Mouse (Mus musculus): ENCODE measurements around the gene Colca2. TPM values are rescaled to one million over a fixed set of nuclear protein-coding genes. Genes with fewer than 3 reads are reported as not detected.

Colca2 gene
- polyA plus RNA-seq, 1 experiment from 2014 or later, result 4.9 TPM

- no peaks in the 10 kb centered on the region for H3K36me3 ChIP-seq
- no peak overlapping the region for H3K27ac ChIP-seq (ENCODE audit: poor library complexity, severe bottlenecking)
- WGBS, result 81% methylated on average over 3 of the region's 3 CpGs
- H3K9me3 ChIP-seq (replicated peaks), result no peaks in the 10 kb centered on the region
- no peaks in the 10 kb centered on the region for H3K27me3 ChIP-seq (replicated peaks)
- no peak overlapping the region for H3K9ac ChIP-seq
- no peak overlapping the region for H3K4me2 ChIP-seq
- H3K4me1 ChIP-seq (replicated peaks), result 0 out of 2 replicates have a peak, but pooled peaks cover 3% of the 10 kb centered on the region
- H3K4me3 ChIP-seq, result no peak overlapping the region
- no peak for ATAC-seq (ENCODE audit: insufficient number of reproducible peaks, low FRiP score)
Measured at GRCm38 (mm10) chr9:51306351-51306750, 28.0 kb upstream of the Colca2 start.

DNA sequence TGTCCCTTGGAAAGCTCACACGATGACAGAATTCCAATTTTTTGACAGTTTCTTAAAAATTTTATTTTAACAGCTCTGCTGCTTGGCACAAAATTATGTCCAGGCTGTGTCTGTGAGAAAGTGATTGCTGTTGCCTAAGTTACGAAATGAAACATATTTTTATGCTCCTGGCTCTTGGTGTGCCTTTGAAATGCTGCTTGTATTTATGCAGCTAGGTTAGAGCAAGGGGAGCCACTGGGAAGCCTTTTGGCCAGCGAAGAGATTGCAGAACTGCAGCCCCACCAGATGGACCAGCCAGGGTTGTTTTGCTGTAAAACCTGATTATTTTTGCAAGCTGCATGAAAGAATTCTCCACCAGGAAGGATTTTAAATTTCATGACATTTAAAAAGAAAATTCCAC, 26.8 kb upstream of the Colca2 start:
- WGBS, result 73% methylated on average over 3 of the region's 3 CpGs
- Histone ChIP-seq H3K9me3 (replicated peaks) (no peaks in the 10 kb centered on the region), H3K4me2 (no peak overlapping the region), H3K4me3 (no peak overlapping the region), H3K27me3 (replicated peaks) (no peaks in the 10 kb centered on the region), H3K4me1 (replicated peaks) (0 out of 2 replicates have a peak, but pooled peaks cover 3% of the 10 kb centered on the region), H3K36me3 (no peaks in the 10 kb centered on the region), H3K27ac (ENCODE audit: poor library complexity, severe bottlenecking) (no peak overlapping the region), H3K9ac (no peak overlapping the region)
- no peak for ATAC-seq (ENCODE audit: insufficient number of reproducible peaks, low FRiP score)

DNA sequence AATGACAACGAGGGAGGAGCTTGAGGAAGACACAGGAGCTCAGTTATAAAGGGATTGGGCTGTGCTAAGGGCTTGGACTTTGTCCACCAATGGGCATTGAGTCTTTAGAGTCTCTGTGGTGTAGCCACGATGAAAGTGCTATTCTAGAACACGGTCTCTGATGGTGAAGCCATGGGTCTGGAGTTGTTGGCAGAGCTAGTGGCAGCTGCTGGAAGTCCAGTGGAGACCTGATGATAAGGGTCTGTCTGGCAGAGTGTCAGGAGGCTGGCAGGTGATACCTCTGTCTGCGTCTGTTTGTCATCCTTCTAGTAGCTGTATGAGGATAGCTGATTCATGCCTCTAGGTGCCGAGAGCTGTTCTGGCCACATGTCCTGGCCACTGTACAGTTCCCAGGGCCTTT, 25.6 kb upstream of the Colca2 start:
- no peak overlapping the region for H3K4me3 ChIP-seq
- no peak overlapping the region for H3K4me2 ChIP-seq
- no peaks in the 10 kb centered on the region for H3K9me3 ChIP-seq (replicated peaks)
- 55% methylated on average over 5 of the region's 5 CpGs for WGBS
- H3K9ac ChIP-seq, result no peak overlapping the region
- ATAC-seq (ENCODE audit: insufficient number of reproducible peaks, low FRiP score), result no peak
- H3K4me1 ChIP-seq (replicated peaks), result 0 out of 2 replicates have a peak, but pooled peaks cover 3% of the 10 kb centered on the region
- H3K27me3 ChIP-seq (replicated peaks), result no peaks in the 10 kb centered on the region
- no peak overlapping the region for H3K27ac ChIP-seq (ENCODE audit: poor library complexity, severe bottlenecking)
- no peaks in the 10 kb centered on the region for H3K36me3 ChIP-seq

GRCm38 (mm10) chr9:51293541-51293940, 15.2 kb upstream of the Colca2 start:
- Histone ChIP-seq H3K4me2 (no peak overlapping the region), H3K36me3 (no peaks in the 10 kb centered on the region), H3K27ac (ENCODE audit: poor library complexity, severe bottlenecking) (no peak overlapping the region), H3K4me3 (no peak overlapping the region), H3K9me3 (replicated peaks) (no peaks in the 10 kb centered on the region), H3K27me3 (replicated peaks) (no peaks in the 10 kb centered on the region; the same call in 1 of the 2 replicates), H3K4me1 (replicated peaks) (no peaks in the 10 kb centered on the region), H3K9ac (no peak overlapping the region)
- no peak for ATAC-seq (ENCODE audit: insufficient number of reproducible peaks, low FRiP score)
- WGBS, result 63% methylated on average over 8 of the region's 8 CpGs

DNA sequence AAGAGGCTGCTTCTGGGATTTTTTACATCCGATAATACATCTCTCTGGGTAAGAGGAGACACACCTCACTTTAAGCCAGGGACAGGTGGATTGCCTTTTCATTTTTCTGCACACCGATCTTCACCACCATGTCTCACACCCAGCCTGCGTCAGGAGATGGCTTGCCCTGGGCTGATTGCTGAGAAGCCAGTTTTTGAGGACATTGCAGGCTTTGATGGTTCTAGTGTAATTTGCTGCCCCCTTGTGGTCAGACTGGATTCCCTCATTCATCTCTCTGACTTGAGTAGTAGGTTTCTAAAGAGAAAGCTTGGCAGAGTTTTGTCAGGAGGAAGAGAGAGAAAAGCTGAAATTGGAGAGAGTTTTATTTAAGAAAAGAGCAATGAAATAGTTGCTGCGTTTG, 14.3 kb upstream of the Colca2 start:
- ATAC-seq (ENCODE audit: insufficient number of reproducible peaks, low FRiP score), result no peak
- WGBS, result 32% methylated on average over 4 of the region's 4 CpGs
- Histone ChIP-seq H3K4me1 (replicated peaks) (no peaks in the 10 kb centered on the region), H3K9me3 (replicated peaks) (no peaks in the 10 kb centered on the region), H3K4me3 (no peak overlapping the region), H3K27ac (ENCODE audit: poor library complexity, severe bottlenecking) (no peak overlapping the region), H3K9ac (no peak overlapping the region), H3K36me3 (no peaks in the 10 kb centered on the region), H3K27me3 (replicated peaks) (no peaks in the 10 kb centered on the region; the same call in 1 of the 2 replicates), H3K4me2 (no peak overlapping the region)

DNA sequence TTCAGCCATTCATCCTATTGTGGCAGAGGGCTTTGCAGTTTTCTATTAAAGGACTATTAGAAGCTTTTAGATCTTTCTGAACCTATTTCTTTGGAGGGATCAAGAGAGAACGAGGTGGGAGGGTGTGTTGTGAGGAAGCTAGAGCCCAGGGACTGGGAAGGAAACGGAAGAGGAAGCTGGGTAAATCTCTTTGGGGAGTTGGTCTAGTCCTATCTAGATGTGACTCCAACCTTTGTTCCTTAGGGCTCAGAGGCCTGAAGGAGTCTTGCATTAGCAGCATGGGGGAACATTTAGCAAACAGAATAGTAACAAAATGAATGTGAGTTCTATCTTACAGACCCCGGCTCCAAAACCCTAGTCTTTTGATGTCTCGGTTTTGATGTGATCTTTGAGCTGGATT, 12.6 kb upstream of the Colca2 start:
- no peak for ATAC-seq (ENCODE audit: insufficient number of reproducible peaks, low FRiP score)
- Histone ChIP-seq H3K9ac (no peak overlapping the region), H3K4me3 (no peak overlapping the region), H3K4me1 (replicated peaks) (no peaks in the 10 kb centered on the region), H3K4me2 (no peak overlapping the region), H3K9me3 (replicated peaks) (no peaks in the 10 kb centered on the region), H3K27me3 (replicated peaks) (no peaks in the 10 kb centered on the region; the same call in 1 of the 2 replicates), H3K27ac (ENCODE audit: poor library complexity, severe bottlenecking) (no peak overlapping the region), H3K36me3 (no peaks in the 10 kb centered on the region)
- WGBS, result 66% methylated on average over 4 of the region's 4 CpGs

DNA sequence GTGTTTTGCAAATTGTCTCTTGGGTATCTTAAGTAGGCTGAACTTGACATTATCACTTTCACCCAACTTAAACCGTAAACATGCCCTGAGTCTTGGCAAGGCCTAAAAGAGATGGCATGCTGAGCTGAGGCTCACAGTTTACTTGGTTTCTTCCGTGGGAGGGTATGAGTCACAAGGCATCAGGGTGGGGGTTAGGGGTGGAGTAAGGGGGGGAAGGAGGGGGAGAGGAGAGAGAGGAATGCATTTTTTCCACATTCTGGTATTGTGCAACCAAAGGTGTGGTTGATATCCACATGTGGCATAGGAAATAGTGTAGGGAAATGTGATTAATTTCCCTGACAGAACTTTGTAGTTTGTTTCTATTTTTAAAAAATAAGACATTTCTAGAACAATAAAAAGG, 7.7 kb upstream of the Colca2 start:
- H3K9me3 ChIP-seq (replicated peaks), result no peaks in the 10 kb centered on the region
- no peak overlapping the region for H3K4me2 ChIP-seq
- H3K4me1 ChIP-seq (replicated peaks), result no peaks in the 10 kb centered on the region
- no peak overlapping the region for H3K27ac ChIP-seq (ENCODE audit: poor library complexity, severe bottlenecking)
- 41% methylated on average over 2 of the region's 2 CpGs for WGBS
- peaks cover 5% of the 10 kb centered on the region; the same call in 1 of the 2 replicates for H3K27me3 ChIP-seq (replicated peaks)
- H3K4me3 ChIP-seq, result no peak overlapping the region
- no peaks in the 10 kb centered on the region for H3K36me3 ChIP-seq
- no peak overlapping the region for H3K9ac ChIP-seq
- ATAC-seq (ENCODE audit: insufficient number of reproducible peaks, low FRiP score), result no peak

- Histone ChIP-seq H3K27ac (ENCODE audit: poor library complexity, severe bottlenecking) (peak overlapping the region; percentile 61), H3K9ac (peak overlapping the region; percentile 69), H3K4me2 (peak overlapping the region; percentile 78), H3K4me1 (replicated peaks) (peaks cover 12% of the 10 kb centered on the region), H3K4me3 (peak overlapping the region; percentile 55), H3K36me3 (no peaks in the 10 kb centered on the region), H3K9me3 (replicated peaks) (no peaks in the 10 kb centered on the region), H3K27me3 (replicated peaks) (peaks cover 20% of the 10 kb centered on the region)
- WGBS, result 21% methylated on average over 13 of the region's 13 CpGs
- ATAC-seq (ENCODE audit: insufficient number of reproducible peaks, low FRiP score), result peak; percentile 41
Measured at GRCm38 (mm10) chr9:51277834-51278498, 403 bp downstream of the Colca2 start.

DNA sequence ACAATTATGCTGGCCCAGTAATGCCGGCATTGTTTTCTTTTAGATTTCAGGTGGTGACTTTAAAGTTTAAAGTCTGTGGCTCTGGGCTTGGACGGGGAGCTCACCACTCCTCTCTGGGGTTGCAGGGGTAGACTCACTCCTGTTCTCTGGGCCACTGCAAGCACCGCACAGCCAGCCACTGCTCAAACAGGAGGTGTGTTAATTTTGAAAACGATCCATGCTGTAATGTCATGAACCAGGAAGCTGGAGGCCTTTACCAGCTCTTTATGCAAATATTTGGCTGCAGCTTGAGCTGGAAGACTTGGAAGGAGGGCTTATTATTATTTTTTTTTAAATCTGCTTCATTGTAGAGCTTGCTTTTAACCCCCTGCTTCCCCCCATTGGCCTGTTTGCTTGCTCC, 3.7 kb downstream of the Colca2 start:
- no peak overlapping the region for H3K27ac ChIP-seq (ENCODE audit: poor library complexity, severe bottlenecking)
- no peak overlapping the region for H3K4me3 ChIP-seq
- H3K4me2 ChIP-seq, result no peak overlapping the region
- H3K9me3 ChIP-seq (replicated peaks), result no peaks in the 10 kb centered on the region
- no peak for ATAC-seq (ENCODE audit: insufficient number of reproducible peaks, low FRiP score)
- peaks cover 5% of the 10 kb centered on the region; the same call in 1 of the 2 replicates for H3K27me3 ChIP-seq (replicated peaks)
- no peak overlapping the region for H3K9ac ChIP-seq
- WGBS, result 27% methylated on average over 4 of the region's 4 CpGs
- peaks cover 5% of the 10 kb centered on the region for H3K36me3 ChIP-seq
- H3K4me1 ChIP-seq (replicated peaks), result peaks cover 12% of the 10 kb centered on the region

DNA sequence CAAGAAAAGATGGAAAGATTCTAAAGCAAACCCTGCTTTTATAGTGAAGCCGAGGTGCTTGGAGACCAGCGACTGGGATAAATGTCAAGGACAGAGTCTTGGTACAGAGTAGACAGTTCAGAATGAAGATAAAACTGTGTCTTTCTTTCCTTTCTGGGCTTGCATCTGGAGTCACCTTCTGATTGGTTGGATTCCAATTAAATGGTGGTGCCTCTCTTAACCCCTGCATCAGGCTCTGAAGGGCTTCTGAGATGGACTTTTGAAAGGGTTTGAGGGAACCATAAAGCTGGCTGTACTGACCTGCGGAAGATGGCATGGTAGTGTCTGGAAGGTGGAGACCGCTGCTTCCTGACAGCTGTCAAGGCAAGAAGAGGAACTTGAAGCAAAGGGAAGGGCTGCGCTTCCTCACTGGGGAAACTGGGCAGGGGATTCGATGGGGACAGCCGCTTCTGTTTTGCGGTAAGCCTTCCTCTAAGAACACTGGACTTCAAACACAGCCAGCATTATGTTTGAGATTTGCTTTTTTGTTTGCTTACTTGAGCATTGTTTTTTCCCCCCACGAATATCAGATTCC, 4.7 kb downstream of the Colca2 start:
- 58% methylated on average over 9 of the region's 9 CpGs for WGBS

GRCm38 (mm10) chr9:51272102-51272501, 6.3 kb downstream of the Colca2 start:
- Histone ChIP-seq H3K4me3 (no peak overlapping the region), H3K27ac (ENCODE audit: poor library complexity, severe bottlenecking) (no peak overlapping the region), H3K9ac (no peak overlapping the region), H3K27me3 (replicated peaks) (no peaks in the 10 kb centered on the region), H3K4me2 (no peak overlapping the region), H3K36me3 (peaks cover 5% of the 10 kb centered on the region), H3K9me3 (replicated peaks) (no peaks in the 10 kb centered on the region), H3K4me1 (replicated peaks) (peaks cover 4% of the 10 kb centered on the region; the same call in 1 of the 2 replicates)
- 53% methylated on average over 5 of the region's 5 CpGs for WGBS
- ATAC-seq (ENCODE audit: insufficient number of reproducible peaks, low FRiP score), result no peak

More for the DNA sequence above, 4.7 kb downstream of the Colca2 start:
- H3K36me3 ChIP-seq, result peaks cover 5% of the 10 kb centered on the region
- H3K9me3 ChIP-seq (replicated peaks), result no peaks in the 10 kb centered on the region
- no peak overlapping the region for H3K27ac ChIP-seq (ENCODE audit: poor library complexity, severe bottlenecking)
- H3K4me3 ChIP-seq, result no peak overlapping the region
- H3K4me2 ChIP-seq, result no peak overlapping the region
- H3K4me1 ChIP-seq (replicated peaks), result peaks cover 12% of the 10 kb centered on the region
- no peaks in the 10 kb centered on the region for H3K27me3 ChIP-seq (replicated peaks)
- no peak for ATAC-seq (ENCODE audit: insufficient number of reproducible peaks, low FRiP score)
- no peak overlapping the region for H3K9ac ChIP-seq

All from heart, embryonic 12.5 days (tissue).